Mouse (Mus musculus): ENCODE measurements around the gene Map3k5.

- TF ChIP-seq CTCF (IDR thresholded peaks at IDR 0.05; ENCODE audit: low read depth), result no peak
- no peak for TF ChIP-seq EP300 (IDR thresholded peaks at IDR 0.05; ENCODE audit: low read depth)
Observed at GRCm38 (mm10) chr10:19956745-19957144, 22.5 kb downstream of the Map3k5 start.
